Mouse (Mus musculus) monocyte, adult 5-6 weeks (primary cell): ENCODE measurements around the gene Psmb1. TPM values are rescaled to one million over a fixed set of nuclear protein-coding genes. Genes with fewer than 3 reads are reported as not detected.
A peak's percentile ranks its signal among the peaks of the same experiment; 100 is the strongest.
"Not testable (repeated sequence)": the region's sequence is repeated elsewhere in the genome, so short reads cannot be mapped to it uniquely, and the experiment has no call there.

Experiments used
- ATAC-seq: fragments of 153-309, 156-312 bp; replicated peaks from 2 replicates; pipeline ENCODE4 v1.8.0; 2017; ENCODE audit warnings: mild to moderate bottlenecking; ENCODE audit not compliant: low TSS enrichment, insufficient number of reproducible peaks, severe bottlenecking, poor library complexity, low FRiP score
- total RNA-seq: library from RNA; stranded (forward); fragments of 200-1000, 200-491, 200-594 nt; gene quantifications from 3 replicates; pipeline ENCODE4 v1.2.3, GENCODE M21; 2017

The Psmb1 gene
- total RNA-seq = 173 to 199 TPM (median 192 TPM) in 3 replicates

DNA sequence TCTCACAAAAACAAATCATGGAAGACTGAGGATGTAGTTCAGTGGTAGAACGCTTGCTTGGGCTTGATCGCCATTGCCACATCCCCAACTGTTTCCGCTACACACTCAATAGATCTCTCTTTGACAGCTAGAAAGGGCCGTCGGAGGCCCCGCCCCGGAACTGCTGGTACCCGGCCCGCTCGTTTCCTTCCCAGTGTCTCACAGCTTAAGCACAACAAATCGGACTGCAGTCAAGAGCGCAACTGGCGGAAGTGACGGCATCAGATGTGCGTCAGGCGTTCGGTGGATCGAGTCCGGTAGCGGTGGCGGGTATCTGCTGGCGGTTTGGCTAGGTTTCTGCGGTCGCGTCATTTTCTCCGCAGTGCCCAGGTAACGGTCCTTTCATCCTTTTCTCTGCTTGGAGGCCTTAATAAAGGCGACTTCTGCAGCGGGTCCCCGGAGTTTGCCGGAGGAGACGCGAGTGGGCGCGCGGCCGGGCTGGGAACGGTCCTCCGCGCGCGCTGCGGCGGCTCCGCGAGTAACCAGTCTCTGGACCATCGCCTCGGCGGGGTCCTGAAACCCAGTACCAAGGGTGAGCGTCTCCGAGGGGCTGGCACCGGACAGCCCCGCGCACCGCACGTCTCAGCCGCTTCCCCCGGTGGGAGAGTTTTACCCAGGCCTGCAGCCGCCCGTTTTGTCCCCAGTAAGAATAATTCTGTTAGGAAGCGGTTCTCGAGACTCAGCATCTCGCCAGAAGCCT lies at the start of gene Psmb1, which contains the start of gene Tbp:
Gene Psmb1, minus strand, starts transcription at position 96 of the 739 bp plus-strand sequence.
Gene Tbp, plus strand, starts transcription at position 233 of the 739 bp plus-strand sequence.
- ATAC-seq = peak; percentile 91

- ATAC-seq = no peak
Observed at GRCm38 (mm10) chr17:15546440-15546839, 46.9 kb upstream of the Psmb1 start.

- not testable (repeated sequence) for ATAC-seq
Observed at GRCm38 (mm10) chr17:15543868-15544267, 44.3 kb upstream of the Psmb1 start.

DNA sequence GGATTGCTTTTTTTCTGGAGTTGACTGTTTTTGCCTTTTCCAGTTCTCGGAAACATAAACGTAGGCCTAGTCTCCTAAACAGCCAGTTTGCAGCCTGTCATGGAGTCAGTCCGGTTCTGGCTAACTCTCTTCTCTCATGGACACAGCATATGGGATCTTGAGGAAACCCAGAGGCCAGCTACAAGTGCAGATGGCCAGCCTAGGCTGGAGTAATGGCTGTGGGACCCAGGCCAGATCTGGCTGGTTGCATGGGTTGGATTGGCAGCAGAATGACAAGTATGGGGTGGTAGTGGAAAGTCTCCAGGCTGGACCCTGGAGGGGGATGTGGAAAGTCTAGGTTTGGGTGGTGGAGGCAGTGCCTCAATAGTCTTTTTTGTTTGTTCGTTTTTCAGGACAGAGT lies 40.8 kb upstream of the Psmb1 start:
- ATAC-seq = no peak

DNA sequence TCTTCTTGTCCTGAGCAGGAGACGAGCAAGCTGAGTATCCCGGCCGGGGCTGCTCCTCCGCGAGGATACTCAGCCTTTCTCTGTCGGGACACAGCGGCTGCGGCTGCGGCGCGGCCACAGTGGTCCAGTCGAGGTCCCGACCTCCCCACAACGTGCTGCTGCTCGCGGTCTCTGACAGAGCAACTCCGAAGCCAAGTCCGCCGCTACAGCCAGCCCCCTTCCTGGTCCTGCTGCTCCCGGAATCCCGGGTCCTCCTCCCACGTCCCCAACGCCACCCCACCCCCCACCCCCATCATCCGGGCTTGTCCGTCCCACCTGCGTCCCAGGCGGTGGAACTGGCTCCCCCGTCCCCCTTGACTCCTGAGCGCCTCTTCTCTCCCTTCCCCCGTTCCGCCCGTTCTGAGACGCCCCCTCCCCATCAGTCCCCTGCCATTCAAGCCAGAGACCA lies 36.9 kb upstream of the Psmb1 start:
- ATAC-seq = no peak

DNA sequence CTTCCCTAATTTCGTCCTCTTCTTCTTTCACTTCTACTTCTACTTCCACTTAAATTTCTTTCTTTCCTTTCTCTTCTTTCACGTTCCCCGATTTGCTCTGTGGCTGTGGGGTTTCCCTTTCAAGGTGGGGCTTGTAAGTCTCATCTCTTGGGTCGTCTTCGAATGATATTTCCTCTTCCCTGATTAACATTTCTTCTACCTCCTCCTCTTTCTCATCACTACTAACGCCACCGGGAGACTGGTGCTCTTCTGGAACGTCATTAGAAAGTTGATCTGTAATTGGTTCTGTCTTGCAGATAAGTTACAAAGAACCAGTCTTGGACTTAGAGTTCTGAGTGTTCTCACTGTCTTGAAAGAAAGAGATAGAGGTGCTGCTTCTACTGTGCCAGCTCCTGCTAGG lies 36.4 kb upstream of the Psmb1 start:
- ATAC-seq = no peak

DNA sequence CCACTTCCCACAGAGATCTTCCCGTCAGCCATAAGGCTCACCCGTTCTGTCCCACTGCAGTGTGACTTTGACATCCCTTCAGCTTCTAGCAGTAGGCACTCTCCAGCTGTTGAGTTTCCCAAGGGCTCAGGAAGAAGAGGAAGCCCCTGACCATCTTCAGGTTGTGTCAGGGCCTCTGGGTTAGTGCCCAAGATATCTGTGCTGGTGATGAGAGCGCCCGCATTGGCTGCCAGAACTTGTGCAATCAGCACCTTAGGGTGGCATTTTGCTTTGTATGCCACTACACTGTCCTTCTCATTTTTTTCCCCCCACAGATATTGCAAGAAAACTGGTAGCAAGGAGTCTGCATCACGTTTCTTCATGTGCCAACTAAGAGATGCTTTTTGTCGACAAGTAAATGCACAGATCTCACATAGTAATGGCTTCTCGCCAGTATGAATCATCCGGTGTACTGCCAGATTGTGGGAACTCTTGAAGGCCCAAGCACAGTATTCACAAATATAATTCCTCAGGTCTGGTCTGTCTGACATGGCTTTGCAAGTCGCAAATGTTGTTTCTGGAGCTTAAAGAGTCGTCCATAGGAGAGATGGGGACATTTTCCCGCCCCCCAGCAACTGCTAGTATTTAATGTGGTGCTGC lies 35.7 kb upstream of the Psmb1 start:
- no peak for ATAC-seq

DNA sequence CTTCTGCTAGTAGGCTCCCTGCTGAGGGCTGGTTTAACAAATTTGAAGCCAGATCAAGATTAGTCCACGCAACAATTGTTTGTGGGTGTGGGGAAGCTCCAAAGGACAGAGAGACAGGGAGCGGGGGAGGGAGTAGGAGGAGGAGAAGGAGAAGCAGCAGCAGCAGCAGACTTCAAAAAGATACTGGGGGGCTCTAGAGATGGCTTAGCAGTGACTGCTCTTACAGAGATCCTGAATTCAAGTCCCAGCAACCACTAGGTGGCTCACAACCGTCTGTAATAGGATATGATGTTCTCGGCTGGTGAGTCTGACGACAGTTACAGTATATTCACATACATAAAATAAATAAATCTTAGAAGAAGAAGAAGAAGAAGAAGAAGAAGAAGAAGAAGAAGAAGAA lies 30.6 kb upstream of the Psmb1 start:
- ATAC-seq = no peak

GRCm38 (mm10) chr17:15528887-15529286 lies 29.3 kb upstream of the Psmb1 start:
- no peak for ATAC-seq

- no peak for ATAC-seq
Observed at GRCm38 (mm10) chr17:15527811-15528136, 28.2 kb upstream of the Psmb1 start.

GRCm38 (mm10) chr17:15526986-15527810 lies 27.6 kb upstream of the Psmb1 start, which contains the start of gene Pdcd2:
Gene Pdcd2 (minus strand): TSS chr17:15527301.
- ATAC-seq = peak; percentile 98

DNA sequence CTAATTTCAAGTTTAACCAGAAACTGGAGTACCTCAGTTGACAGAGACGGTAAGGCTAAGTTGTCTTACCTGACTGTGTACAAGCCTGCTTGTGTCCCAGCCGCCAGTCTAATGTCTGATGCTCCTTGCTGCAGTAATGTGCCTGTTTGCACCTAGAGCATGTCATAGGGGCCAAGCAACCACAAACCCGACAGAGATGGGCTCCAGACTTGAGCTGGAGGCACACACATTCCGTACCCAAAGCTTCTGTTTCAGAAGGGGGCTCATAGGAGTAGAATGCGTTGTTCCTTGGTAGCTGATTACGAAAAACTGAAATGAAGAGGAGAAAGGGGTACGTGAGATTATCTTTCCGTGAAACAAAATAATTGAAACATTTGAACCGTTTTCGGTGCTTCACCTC lies 26.8 kb upstream of the Psmb1 start:
- ATAC-seq = no peak

- no peak for ATAC-seq
Observed at GRCm38 (mm10) chr17:15518766-15519165, 19.2 kb upstream of the Psmb1 start.

- no peak for ATAC-seq
Observed at GRCm38 (mm10) chr17:15518186-15518585, 18.6 kb upstream of the Psmb1 start.

- no peak for ATAC-seq
Observed at GRCm38 (mm10) chr17:15517776-15518175, 18.2 kb upstream of the Psmb1 start.

DNA sequence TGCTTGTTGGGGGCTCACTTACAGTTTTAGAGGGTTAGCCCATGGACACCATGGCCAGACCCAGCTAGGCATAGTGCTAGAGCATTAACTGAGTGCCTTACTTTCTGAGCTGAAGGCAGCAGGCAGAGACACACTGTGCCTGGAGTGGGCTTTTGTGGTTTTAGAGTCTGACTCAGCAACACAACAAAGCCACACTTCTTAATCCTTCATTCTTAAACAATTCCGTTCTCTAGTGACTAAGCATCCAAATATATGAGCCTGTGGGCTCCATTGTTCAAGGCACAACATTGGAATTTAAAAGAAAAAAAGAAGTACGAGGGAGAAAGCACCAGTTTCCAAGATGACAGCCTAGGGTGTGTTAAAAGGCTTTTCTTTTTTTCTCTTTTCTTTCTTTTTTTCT lies 11.1 kb upstream of the Psmb1 start:
- no peak for ATAC-seq

DNA sequence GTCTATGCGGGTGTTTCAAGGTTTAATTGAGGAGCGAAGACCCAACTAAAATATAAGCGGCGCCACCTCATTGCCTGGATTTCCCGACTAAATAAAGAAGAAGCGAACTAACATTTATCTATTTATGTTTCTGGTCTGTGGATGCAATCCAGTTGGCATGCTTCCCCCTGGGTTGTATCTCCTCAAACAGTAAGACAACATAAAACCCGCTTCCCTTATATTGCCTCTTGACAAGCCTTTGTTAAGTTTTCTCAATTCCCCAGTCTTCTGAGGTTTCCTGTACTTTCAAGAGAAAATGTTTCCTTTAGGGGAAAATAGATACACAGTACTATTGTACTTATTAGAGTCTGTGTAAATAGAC lies 818 bp downstream of the Psmb1 start:
- ATAC-seq = no peak

- ATAC-seq = peak; percentile 86
Observed at GRCm38 (mm10) chr17:15497882-15498752, 1.4 kb downstream of the Psmb1 start.

GRCm38 (mm10) chr17:15490542-15490941 lies 9.0 kb downstream of the Psmb1 start:
- no peak for ATAC-seq
